Mouse (Mus musculus) myocyte (in vitro differentiated cells): Measurements from ENCODE around the gene Itpa.

Source experiments
- MYOD1 ChIP-seq, 3 experiments: IDR thresholded peaks; one replicate each; pipeline ENCODE4 v1.6.1; 2011; ENCODE audit warnings: control low read depth in 2 of 3, low read depth in 2 of 3, mild to moderate bottlenecking in 2 of 3, moderate library complexity in 1 of 3; ENCODE audit not compliant: insufficient read length in 2 of 3, control insufficient read depth in 1 of 3
- POLR2A ChIP-seq: IDR thresholded peaks from one replicate; pipeline ENCODE4 v1.6.1; 2011; ENCODE audit warnings: low read depth, mild to moderate bottlenecking, control low read depth, moderate library complexity; ENCODE audit not compliant: insufficient read length
- POLR2AphosphoS2 ChIP-seq: IDR thresholded peaks from one replicate; pipeline ENCODE4 v1.6.1; 2011; ENCODE audit warnings: low read depth, control low read depth; ENCODE audit not compliant: insufficient read length
- USF1 ChIP-seq: IDR thresholded peaks from one replicate; pipeline ENCODE4 v1.6.1; 2011; ENCODE audit warnings: low read depth, mild to moderate bottlenecking, control low read depth, moderate library complexity

- TF ChIP-seq POLR2A (no peak), USF1 (no peak), MYOD1 (IDR thresholded peaks at IDR 0.05; ENCODE audit: control insufficient read depth in 1 of 3, insufficient read length in 2 of 3, low read depth in 2 of 3) (no peak), POLR2AphosphoS2 (no peak)
Measured at GRCm38 (mm10) chr2:130705178-130705577, 37.8 kb downstream of the Itpa start.
